Mouse (Mus musculus) cerebellum, adult 2 months (tissue): ENCODE data around the gene Stat1. TPM values are rescaled to one million over a fixed set of nuclear protein-coding genes. Genes with fewer than 3 reads are reported as not detected.
A peak's percentile ranks its signal among the peaks of the same experiment; 100 is the strongest.

Source experiments
- DNase-seq, 2 experiments: peaks; one replicate each; pipeline ENCODE4 v3.0.0; 2021
- H3K27ac ChIP-seq: fragments of 200-500 bp; 2 replicates; pipeline ENCODE4 v1.5.1; 2012; ENCODE audit warnings: low read length, control low read depth, inconsistent platforms; ENCODE audit not compliant: insufficient read depth
- H3K27me3 ChIP-seq: fragments of 200-500 bp; 2 replicates; pipeline ENCODE4 v1.6.1; 2012; ENCODE audit warnings: inconsistent platforms, mild to moderate bottlenecking, low read length, moderate library complexity; ENCODE audit not compliant: control insufficient read depth, insufficient read depth
- H3K4me1 ChIP-seq: fragments of 200-500 bp; 2 replicates; pipeline ENCODE4 v1.6.1; 2011; ENCODE audit warnings: low read length; ENCODE audit not compliant: control insufficient read depth, insufficient read depth
- H3K4me3 ChIP-seq: fragments of 200-500 bp; replicated peaks from 2 replicates; pipeline ENCODE3; 2011; ENCODE audit warnings: mild to moderate bottlenecking, low read depth, low read length, control low read depth; ENCODE audit not compliant: insufficient read depth
- CTCF ChIP-seq: fragments of 200-500 bp; IDR thresholded peaks from 2 replicates; pipeline ENCODE4 v1.5.1; 2011; ENCODE audit warnings: low read depth, mild to moderate bottlenecking, control low read depth, low read length, moderate library complexity, borderline replicate concordance; ENCODE audit not compliant: insufficient read depth
- POLR2A ChIP-seq: fragments of 200-500 bp; IDR thresholded peaks from 2 replicates; pipeline ENCODE4 v1.6.1; 2011; ENCODE audit warnings: low read length, control low read depth, borderline replicate concordance; ENCODE audit not compliant: insufficient read depth
- WGBS: fragments of 180-500 bp; shearing (Covaris S2); methylation state at CpG from one replicate; pipeline ENCODE4 v1.1.7; 2018; 5-methylcytosine and 5-hydroxymethylcytosine counted together
- polyA plus RNA-seq: library from polyadenylated mRNA; depleted of rRNA; stranded (reverse); fragments of >200 nt; gene quantifications from 2 replicates; pipeline ENCODE4 v1.2.3, GENCODE M21; 2012

Stat1 gene
- polyA plus RNA-seq, 1 experiment = 25.1 TPM

DNA sequence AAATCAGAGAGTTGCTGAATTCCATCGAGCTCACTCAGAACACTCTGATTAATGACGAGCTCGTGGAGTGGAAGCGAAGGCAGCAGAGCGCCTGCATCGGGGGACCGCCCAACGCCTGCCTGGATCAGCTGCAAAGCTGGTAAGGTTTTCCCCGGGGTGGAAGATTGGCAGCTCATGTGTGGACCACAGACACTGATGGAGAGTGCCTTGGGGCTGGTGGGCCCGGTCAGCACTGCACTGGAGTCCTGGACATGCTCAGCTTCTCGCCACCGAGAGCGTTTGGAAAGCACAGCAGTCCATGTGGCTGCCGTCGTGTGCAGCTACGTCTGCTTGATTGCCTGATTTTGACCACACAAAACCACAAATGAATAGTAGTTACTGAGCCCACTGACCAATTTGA, 18.1 kb downstream of the Stat1 start:
- TF ChIP-seq POLR2A = no peak
- no peak for TF ChIP-seq CTCF
- H3K27me3 ChIP-seq = no peaks in the 10 kb centered on the region
- no peak overlapping the region for H3K4me3 ChIP-seq
- DNase-seq = no peak
- no peaks in the 10 kb centered on the region for H3K4me1 ChIP-seq
- 68% methylated on average over 16 of the region's 16 CpGs for WGBS
- no peak overlapping the region for H3K27ac ChIP-seq

- DNase-seq = no peak
- H3K27me3 ChIP-seq = no peaks in the 10 kb centered on the region
- H3K4me3 ChIP-seq = no peak overlapping the region
- TF ChIP-seq CTCF (no peak), POLR2A (no peak)
- WGBS = 88% methylated on average over 9 of the region's 9 CpGs
- H3K4me1 ChIP-seq = no peaks in the 10 kb centered on the region
- no peak overlapping the region for H3K27ac ChIP-seq
Observed at GRCm38 (mm10) chr1:52140534-52140933, 21.3 kb downstream of the Stat1 start.

GRCm38 (mm10) chr1:52141482-52141881, 22.2 kb downstream of the Stat1 start:
- no peak overlapping the region for H3K27ac ChIP-seq
- no peak overlapping the region for H3K4me3 ChIP-seq
- no peaks in the 10 kb centered on the region for H3K27me3 ChIP-seq
- TF ChIP-seq POLR2A = no peak
- no peak for TF ChIP-seq CTCF
- 86% methylated on average over 3 of the region's 3 CpGs for WGBS
- H3K4me1 ChIP-seq = no peaks in the 10 kb centered on the region
- DNase-seq = no peak

GRCm38 (mm10) chr1:52142117-52142516, 22.9 kb downstream of the Stat1 start:
- no peaks in the 10 kb centered on the region for H3K27me3 ChIP-seq

DNA sequence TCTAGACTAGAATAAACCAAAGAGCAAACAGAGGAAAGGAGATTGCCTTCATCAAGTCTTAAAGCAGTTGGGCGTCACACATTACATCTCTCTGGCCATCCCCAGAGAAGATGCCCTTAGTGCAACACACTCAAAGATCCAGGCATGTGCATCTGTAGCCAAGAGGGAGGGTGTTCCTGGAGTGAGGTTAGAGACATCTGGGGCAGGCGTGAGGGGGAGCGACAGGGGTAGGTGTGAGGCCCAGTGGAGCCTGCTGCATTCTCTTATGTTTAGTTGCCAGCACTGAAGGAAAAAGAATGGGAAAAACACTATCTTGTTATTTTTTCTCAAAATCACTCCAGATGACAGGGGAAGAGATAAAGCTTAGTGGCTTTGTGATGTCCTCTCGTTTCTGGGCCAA, 24.0 kb downstream of the Stat1 start:
- no peaks in the 10 kb centered on the region for H3K4me1 ChIP-seq
- H3K27ac ChIP-seq = no peak overlapping the region
- TF ChIP-seq CTCF = no peak
- TF ChIP-seq POLR2A = no peak
- no peak for DNase-seq
- no peaks in the 10 kb centered on the region for H3K27me3 ChIP-seq
- no peak overlapping the region for H3K4me3 ChIP-seq
- 90% methylated on average over 4 of the region's 4 CpGs for WGBS

More at GRCm38 (mm10) chr1:52142117-52142516, 22.9 kb downstream of the Stat1 start:
- WGBS = 84% methylated on average over 4 of the region's 4 CpGs
- Histone ChIP-seq H3K4me3 (no peak overlapping the region), H3K4me1 (no peaks in the 10 kb centered on the region), H3K27ac (no peak overlapping the region)
- DNase-seq = no peak
- TF ChIP-seq CTCF (no peak), POLR2A (no peak)

GRCm38 (mm10) chr1:52143596-52144156, 24.4 kb downstream of the Stat1 start:
- Histone ChIP-seq H3K4me3 (no peak overlapping the region), H3K27me3 (no peaks in the 10 kb centered on the region), H3K4me1 (no peaks in the 10 kb centered on the region), H3K27ac (no peak overlapping the region)
- TF ChIP-seq POLR2A = no peak
- TF ChIP-seq CTCF = no peak
- WGBS = 71% methylated on average over 7 of the region's 7 CpGs
- DNase-seq = no peak

- WGBS = 87% methylated on average over 10 of the region's 10 CpGs
- Histone ChIP-seq H3K4me1 (peaks cover 6% of the 10 kb centered on the region; the same call in 1 of the 2 replicates), H3K27ac (no peak overlapping the region), H3K27me3 (no peaks in the 10 kb centered on the region), H3K4me3 (no peak overlapping the region)
- no peak for DNase-seq
- TF ChIP-seq CTCF (no peak), POLR2A (no peak)
Observed at GRCm38 (mm10) chr1:52144907-52145306, 25.7 kb downstream of the Stat1 start.

- Histone ChIP-seq H3K4me1 (peaks cover 17% of the 10 kb centered on the region), H3K27ac (no peak overlapping the region), H3K27me3 (no peaks in the 10 kb centered on the region), H3K4me3 (no peak overlapping the region)
- TF ChIP-seq CTCF (peak; percentile 99), POLR2A (no peak)
- WGBS = 50% methylated on average over 12 of the region's 12 CpGs
- DNase-seq = peak; percentile 67 to 78
Observed at GRCm38 (mm10) chr1:52146214-52146970, 27.2 kb downstream of the Stat1 start.
